Mouse (Mus musculus) heart, postnatal 10 days (tissue): ENCODE results near the gene Col4a2. TPM values are rescaled to one million over a fixed set of nuclear protein-coding genes. Genes with fewer than 3 reads are reported as not detected.

Experiments
- total RNA-seq, 2 experiments: library from RNA; stranded (reverse); gene quantifications; 2 replicates each; pipeline ENCODE4 v1.2.3; 2021

The Col4a2 gene
- total RNA-seq, 2 experiments from 2014 or later = 697 to 713 TPM

Other genes starting within 250 kb of the Col4a2 start
- gene Col4a1, start within 50 bp of the Col4a2 start, total RNA-seq = 1,000 to 10,000 TPM; 1,260 to 1,378 TPM
- gene Rab20, start 165.9 kb downstream of the Col4a2 start, total RNA-seq = 10 to 100 TPM; 28.6 to 30.4 TPM
- 10 to 100 TPM; 40.2 to 41.7 TPM for gene Naxd, start 184.7 kb downstream of the Col4a2 start, total RNA-seq
- 10 to 100 TPM; 35.1 to 35.9 TPM for gene Cars2, start 238.0 kb downstream of the Col4a2 start, total RNA-seq
- gene Ing1, start 242.8 kb downstream of the Col4a2 start, total RNA-seq = 10 to 100 TPM; 29.3 to 30.3 TPM